Mouse (Mus musculus) cerebellum, adult 2 months (tissue): ENCODE data around the gene Gm20479.

ENCODE experiments used
- CTCF ChIP-seq: fragments of 200-500 bp; IDR thresholded peaks from 2 replicates; pipeline ENCODE4 v1.5.1; 2011; ENCODE audit warnings: low read depth, mild to moderate bottlenecking, control low read depth, low read length, moderate library complexity, borderline replicate concordance; ENCODE audit not compliant: insufficient read depth
- POLR2A ChIP-seq: fragments of 200-500 bp; IDR thresholded peaks from 2 replicates; pipeline ENCODE4 v1.6.1; 2011; ENCODE audit warnings: low read length, control low read depth, borderline replicate concordance; ENCODE audit not compliant: insufficient read depth

GRCm38 (mm10) chr7:27323001-27323400, 34.2 kb downstream of the Gm20479 start:
- TF ChIP-seq CTCF (no peak), POLR2A (no peak)
